Mouse (Mus musculus) T-cell, adult 66 days (primary cell): Measurements from ENCODE around the gene Bcap29. TPM values are rescaled to one million over a fixed set of nuclear protein-coding genes. Genes with fewer than 3 reads are reported as not detected.

Experiments used
- total RNA-seq, 2 experiments: library from RNA; stranded (reverse); gene quantifications; 3 replicates in 1 of 2; 4 replicates in 1 of 2; pipeline ENCODE4 v1.2.4; 2023

Bcap29 gene
- 10 to 100 TPM; 29.7 to 32.2 TPM for total RNA-seq

DNA sequence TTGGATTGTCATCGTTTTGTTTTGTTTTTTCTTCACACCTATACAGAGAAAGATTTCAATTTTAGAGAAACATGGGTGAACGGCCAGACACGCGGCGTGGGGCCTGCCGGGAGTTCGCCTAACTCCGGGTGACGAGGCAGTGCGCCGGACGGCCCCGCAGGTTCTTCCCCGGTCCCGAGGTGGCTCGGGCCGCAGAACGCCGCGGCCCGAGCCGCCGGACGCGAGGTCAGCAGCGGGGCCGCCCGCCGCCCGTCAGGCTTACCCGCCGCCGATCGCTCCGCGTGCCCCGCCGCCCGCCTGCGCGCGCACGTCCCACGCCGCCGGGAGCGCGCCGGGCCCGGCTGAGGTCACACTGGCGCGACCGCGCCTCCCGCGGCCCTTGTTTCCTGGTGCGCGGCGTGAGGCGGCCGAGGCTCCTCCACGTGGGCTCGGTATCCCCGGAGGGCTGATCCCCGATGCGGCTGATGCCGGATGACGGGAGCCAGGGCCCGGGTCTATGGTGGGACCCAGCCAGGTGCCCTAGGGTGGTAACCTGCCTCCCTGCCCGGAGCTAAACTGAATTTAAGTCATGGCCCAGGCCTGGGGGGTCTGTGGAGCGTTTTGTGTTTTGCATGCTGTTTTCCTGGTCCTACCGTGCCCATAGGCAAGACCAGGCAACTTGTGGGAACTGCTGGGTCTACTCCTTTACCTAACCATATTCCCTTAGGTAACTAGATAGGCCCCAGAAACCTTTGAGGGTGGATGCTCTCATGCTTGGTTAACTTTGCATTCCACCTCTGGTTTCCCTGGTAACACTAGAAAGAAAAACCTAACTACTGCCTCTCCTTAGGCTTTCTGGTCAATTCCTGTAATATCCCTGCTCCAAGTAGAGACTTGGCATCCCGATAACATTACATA lies at the start of gene Bcap29:
TSS of gene Bcap29 (minus strand) at position 316 of the 897 bp plus-strand sequence.

GRCm38 (mm10) chr12:31654197-31654964 lies 19.9 kb upstream of the Bcap29 start, which contains the start of the genes Dus4l and Cog5:
Dus4l (minus strand) TSS chr12:31654826.
Cog5 (plus strand) TSS chr12:31654869.

Other genes with a start within 250 kb of the Bcap29 start
- gene Slc26a3, start 243.8 kb downstream of the Bcap29 start, total RNA-seq, result not detected
- gene Cbll1, start 135.0 kb downstream of the Bcap29 start, total RNA-seq, result 10 to 100 TPM; 39.0 to 39.9 TPM
- gene Slc26a4, start 74.7 kb downstream of the Bcap29 start, total RNA-seq, result not detected
- 10 to 100 TPM; 12.4 to 14.1 TPM for gene Dus4l, start 20.2 kb upstream of the Bcap29 start, total RNA-seq
- 10 to 100 TPM; 61.5 to 61.8 TPM for gene Cog5, start 20.2 kb upstream of the Bcap29 start, total RNA-seq
- gene Gpr22, start 79.3 kb upstream of the Bcap29 start, total RNA-seq, result not detected